ENCODE assay signal across 10 mouse cellular contexts in genomic region chr19:46186611-46187010, GRCm38 (mm10). TPM values are rescaled to one million over a fixed set of nuclear protein-coding genes. Genes with fewer than 3 reads are reported as not detected.
A peak's percentile ranks its signal among the peaks of the same experiment; 100 is the strongest.
DNase-seq lines count a peak whose midpoint lies in the region; ATAC-seq and TF ChIP-seq lines count a peak whose summit lies in the region.
"Had no signal": no experiment of that assay in that cellular context is flagged by ENCODE, and none has a peak within 500 bp of the region (broad histone marks: within the 10 kb centered on the region; RNA-seq: fewer than 3 reads in every experiment).

No protein-coding gene starts in this region.

- 27% methylated on average over 3 of the region's 3 CpGs for WGBS in kidney, postnatal 0 days
- WGBS in heart, embryonic 11.5 days (ENCODE audit: insufficient replicate concordance): 17% methylated on average over 3 of the region's 3 CpGs
- WGBS in limb, embryonic 14.5 days: 46% methylated on average over 3 of the region's 3 CpGs

- peak overlapping the region; percentile 31; the same call in 1 of the 2 replicates for H3K27ac ChIP-seq in kidney, postnatal 0 days
- peak overlapping the region; percentile 54 for H3K27ac ChIP-seq in heart, embryonic 11.5 days (ENCODE audit: low read depth, low read length)
- no peak overlapping the region for H3K27ac ChIP-seq in limb, embryonic 14.5 days (replicated peaks; ENCODE audit: low read depth, low read length)
- H3K27ac ChIP-seq: liver, embryonic 12.5 days had no signal

- no peak overlapping the region for H3K4me3 ChIP-seq in kidney, postnatal 0 days (replicated peaks; ENCODE audit: low read depth, low read length)
- no peak overlapping the region; the same call in 1 of the 2 replicates for H3K4me3 ChIP-seq in heart, embryonic 11.5 days (ENCODE audit: low read depth, low read length)
- H3K4me3 ChIP-seq in limb, embryonic 14.5 days (replicated peaks; ENCODE audit: low read length): no peak overlapping the region
- H3K4me3 ChIP-seq: liver, embryonic 12.5 days had no signal

- no peak for ATAC-seq in kidney, postnatal 0 days (replicated peaks; ENCODE audit: low FRiP score, low read depth)
- ATAC-seq in heart, embryonic 11.5 days (replicated peaks; ENCODE audit: insufficient number of reproducible peaks, low FRiP score, low TSS enrichment): no peak
- ATAC-seq in limb, embryonic 14.5 days (ENCODE audit: low FRiP score, low read depth): peak; percentile 83; the same call in 1 of the 2 replicates
- ATAC-seq: liver, embryonic 12.5 days had no signal

- DNase-seq in kidney, postnatal 0 days (ENCODE audit: low spot score): peak; percentile 43
- no peak for DNase-seq in kidney, adult 8-10 months
- peak; percentile 22 for DNase-seq in embryo, embryonic 11.5 days (ENCODE audit: low read depth, low spot score)
- peak; percentile 61 for DNase-seq in limb, embryonic 14.5 days (ENCODE audit: low spot score)
- DNase-seq in ovary, postnatal 14 days (ENCODE audit: low spot score): no peak
- no peak for DNase-seq in neural tube, embryonic 10.5 days (ENCODE audit: extremely low spot score, low spot score)
- DNase-seq in right cerebral cortex, postnatal 10 days (ENCODE audit: low spot score in 2 of 2): no peak
- DNase-seq: right cerebral cortex, adult 18-20 months had no signal

- no peaks in the 10 kb centered on the region for H3K36me3 ChIP-seq in kidney, postnatal 0 days (ENCODE audit: insufficient read depth, low read length)
- H3K36me3 ChIP-seq in heart, embryonic 11.5 days (ENCODE audit: control insufficient read depth, insufficient read depth, low read length): 0 out of 2 replicates have a peak, but pooled peaks cover 3% of the 10 kb centered on the region
- 0 out of 2 replicates have a peak, but pooled peaks cover 9% of the 10 kb centered on the region for H3K36me3 ChIP-seq in limb, embryonic 14.5 days (ENCODE audit: control insufficient read depth, insufficient read depth, low read length)

- H3K9me3 ChIP-seq in kidney, postnatal 0 days (replicated peaks; ENCODE audit: low read length): no peaks in the 10 kb centered on the region
- no peaks in the 10 kb centered on the region for H3K9me3 ChIP-seq in heart, embryonic 11.5 days (replicated peaks; ENCODE audit: control insufficient read depth, low read length)
- H3K9me3 ChIP-seq in limb, embryonic 14.5 days (ENCODE audit: control insufficient read depth, low read length): no peaks in the 10 kb centered on the region
- H3K9me3 ChIP-seq: liver, embryonic 12.5 days had no signal

- H3K27me3 ChIP-seq in kidney, postnatal 0 days (ENCODE audit: insufficient read depth, low read length): no peaks in the 10 kb centered on the region
- H3K27me3 ChIP-seq in heart, embryonic 11.5 days (ENCODE audit: control insufficient read depth, insufficient read depth, low read length): no peaks in the 10 kb centered on the region
- H3K27me3 ChIP-seq in limb, embryonic 14.5 days (ENCODE audit: control insufficient read depth, insufficient read depth, low read length): no peaks in the 10 kb centered on the region
- H3K27me3 ChIP-seq: liver, embryonic 12.5 days had no signal

- no peak for TF ChIP-seq CTCF in kidney, postnatal 0 days (IDR thresholded peaks at IDR 0.05; ENCODE audit: low read depth)

- H3K4me2 ChIP-seq in kidney, postnatal 0 days (ENCODE audit: low read length): no peak overlapping the region
- peak overlapping the region; percentile 47 for H3K4me2 ChIP-seq in heart, embryonic 11.5 days
- H3K4me2 ChIP-seq in limb, embryonic 14.5 days (replicated peaks; ENCODE audit: low read depth, low read length, severe bottlenecking): no peak overlapping the region
- H3K4me2 ChIP-seq: liver, embryonic 12.5 days had no signal

- no peaks in the 10 kb centered on the region for H3K4me1 ChIP-seq in kidney, postnatal 0 days (replicated peaks; ENCODE audit: insufficient read depth, low read length)
- peaks cover 13% of the 10 kb centered on the region for H3K4me1 ChIP-seq in heart, embryonic 11.5 days (ENCODE audit: control insufficient read depth, insufficient read depth, low read length)
- H3K4me1 ChIP-seq in limb, embryonic 14.5 days (ENCODE audit: control insufficient read depth, insufficient read depth, low read length): no peaks in the 10 kb centered on the region

- no peak overlapping the region for H3K9ac ChIP-seq in kidney, postnatal 0 days (ENCODE audit: low read depth, low read length)
- peak overlapping the region; percentile 28; the same call in 1 of the 2 replicates for H3K9ac ChIP-seq in heart, embryonic 11.5 days (ENCODE audit: low read depth, low read length)
- H3K9ac ChIP-seq in limb, embryonic 14.5 days (ENCODE audit: low read depth, low read length, severe bottlenecking): no peak overlapping the region
- H3K9ac ChIP-seq: liver, embryonic 12.5 days had no signal

- TF ChIP-seq POLR2A in limb, embryonic 14.5 days (IDR thresholded peaks at IDR 0.05; ENCODE audit: borderline replicate concordance, extremely low read depth, insufficient read depth, insufficient read length): no peak

RNA-seq across cellular contexts. Expression of gene Gbf1, which starts 34.3 kb away (rescaled TPM):
- polyA plus RNA-seq in kidney, postnatal 0 days (2015; fragmentation: Nextera tagmentation; extraction: Ambion mirVana): 32.9 and 37.3 TPM in 2 replicates
- polyA plus RNA-seq in heart, embryonic 11.5 days (2014; fragmentation: Nextera tagmentation; extraction: Ambion mirVana): 34.0 and 45.7 TPM in 2 replicates
- 92.1 and 131 TPM in 2 replicates for polyA plus RNA-seq in limb, embryonic 14.5 days (2012; rRNA removed)
- 66.8 and 67.2 TPM in 2 replicates for polyA plus RNA-seq in limb, embryonic 14.5 days (2014; fragmentation: Nextera tagmentation; extraction: Ambion mirVana)

RNA-seq across cellular contexts. Expression of gene Pitx3, which starts 38.5 kb away (rescaled TPM):
- polyA plus RNA-seq in kidney, postnatal 0 days (2015; fragmentation: Nextera tagmentation; extraction: Ambion mirVana): not detected in 2 replicates
- polyA plus RNA-seq in heart, embryonic 11.5 days (2014; fragmentation: Nextera tagmentation; extraction: Ambion mirVana): 0.26 TPM in 1 of 2 replicates, not detected in the other
- polyA plus RNA-seq in limb, embryonic 14.5 days (2012; rRNA removed): 14.0 and 19.6 TPM in 2 replicates
- polyA plus RNA-seq in limb, embryonic 14.5 days (2014; fragmentation: Nextera tagmentation; extraction: Ambion mirVana): 8.1 TPM in 2 replicates

RNA-seq across cellular contexts. Expression of gene Elovl3, which starts 54.9 kb away (rescaled TPM):
- polyA plus RNA-seq in kidney, postnatal 0 days (2015; fragmentation: Nextera tagmentation; extraction: Ambion mirVana): 0.07 TPM in 1 of 2 replicates, not detected in the other
- not detected in 2 replicates for polyA plus RNA-seq in heart, embryonic 11.5 days (2014; fragmentation: Nextera tagmentation; extraction: Ambion mirVana)
- 0.15 TPM in 1 of 2 replicates, not detected in the other for polyA plus RNA-seq in limb, embryonic 14.5 days (2012; rRNA removed)
- polyA plus RNA-seq in limb, embryonic 14.5 days (2014; fragmentation: Nextera tagmentation; extraction: Ambion mirVana): 0.68 and 0.85 TPM in 2 replicates
- polyA plus RNA-seq: liver, embryonic 12.5 days had no signal

Comparison
In these comparisons a context has a peak if more than half of its experiments do, and no peak if none do; other contexts are left out.
1. DNase-seq: peak in kidney, postnatal 0 days (single experiment), embryo, embryonic 11.5 days (single experiment) and limb, embryonic 14.5 days (single experiment); none in kidney, adult 8-10 months (0 of 2), ovary, postnatal 14 days (single experiment), neural tube, embryonic 10.5 days (single experiment) and right cerebral cortex, postnatal 10 days (0 of 2).